ENCODE assay signal across 30 mouse cellular contexts in the genomic region with DNA sequence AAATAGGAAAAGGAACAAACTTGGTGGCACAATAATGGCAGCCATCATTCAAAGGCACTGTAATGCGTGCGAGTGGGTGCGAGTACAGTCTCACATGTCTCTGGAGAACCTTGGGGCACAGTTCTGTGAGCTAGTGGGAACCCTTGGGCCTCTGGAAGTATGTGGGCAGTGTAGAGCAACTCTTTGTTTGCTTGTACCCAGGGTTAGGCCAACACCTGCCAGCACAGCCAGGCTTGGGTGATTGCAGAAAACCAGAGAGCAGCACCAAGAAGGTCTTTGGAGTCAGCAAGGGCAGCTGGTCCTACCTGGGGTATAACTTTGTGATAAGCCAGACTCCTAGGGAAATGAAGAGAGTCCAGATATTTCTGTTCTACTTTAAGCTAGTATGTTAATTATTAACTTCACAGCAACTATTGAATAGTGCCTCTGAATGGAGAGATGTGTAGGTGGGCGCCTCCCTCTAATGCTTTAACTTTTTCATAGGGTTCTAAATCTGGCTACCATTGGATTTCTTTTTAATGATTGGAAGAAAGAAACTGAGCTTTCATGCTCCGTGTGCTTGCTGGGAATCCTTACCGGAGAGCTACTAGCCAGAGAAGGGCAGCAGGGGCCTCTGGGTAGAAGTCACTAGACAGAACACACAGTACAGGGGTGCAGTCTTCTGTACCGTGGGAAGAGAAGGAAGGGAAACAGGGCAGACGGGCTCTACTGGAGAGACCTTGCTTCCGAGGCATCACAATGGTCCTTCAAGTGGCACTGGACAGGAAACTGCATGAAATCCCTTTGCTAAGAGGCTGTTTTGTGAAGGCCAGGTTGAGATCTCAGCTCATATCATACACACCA. TPM values are rescaled to one million over a fixed set of nuclear protein-coding genes. Genes with fewer than 3 reads are reported as not detected.
A peak's percentile ranks its signal among the peaks of the same experiment; 100 is the strongest.
DNase-seq lines count a peak whose midpoint lies in the region; ATAC-seq and TF ChIP-seq lines count a peak whose summit lies in the region.
"Had no signal": no experiment of that assay in that cellular context is flagged by ENCODE, and none has a peak within 500 bp of the region (broad histone marks: within the 10 kb centered on the region; RNA-seq: fewer than 3 reads in every experiment).

No protein-coding gene starts in this region.

- CTCF ChIA-PET in Patski (lab: Charles Lee): interaction anchor here (1.1 kb wide), 1 partner anchor 15 kb away, joined by 7 read pairs; no protein-coding TSS in a partner anchor

- DNase-seq in kidney, postnatal 0 days (ENCODE audit: low spot score): no peak
- DNase-seq in kidney, adult 8-10 months: no peak
- DNase-seq in Patski (ENCODE audit: low read depth, low spot score): no peak
- DNase-seq in layer of hippocampus, postnatal 25 days (ENCODE audit: extremely low spot score in 1 of 2, low spot score in 1 of 2): no peak
- DNase-seq in hindbrain, postnatal 0 days (ENCODE audit: low spot score): no peak
- DNase-seq in heart, adult 8-10 months (ENCODE audit: low spot score): no peak
- DNase-seq: B cell, adult 2 months; cerebellum, adult 2 months; cerebellum, postnatal 14 days; forebrain, postnatal 0 days; gastrocnemius, postnatal 10 days; heart, postnatal 4 days; layer of hippocampus, postnatal 36 days; left cerebral cortex, postnatal 4 days; lung, adult 18-20 months; lung, postnatal 4 days; right cerebral cortex, adult 18-20 months; spleen, adult 18-20 months; thymus, postnatal 14 days had no signal

- POLR2A ChIA-PET in Patski (lab: Charles Lee): no interaction called here

- H3K36me3 ChIP-seq in kidney, postnatal 0 days (ENCODE audit: insufficient read depth, low read length): peaks cover 4% of the 10 kb centered on the region; the same call in 1 of the 2 replicates
- H3K36me3 ChIP-seq in myocyte (ENCODE audit: control insufficient read depth, insufficient read depth): no peaks in the 10 kb centered on the region
- no peaks in the 10 kb centered on the region; the same call in 1 of the 2 replicates for H3K36me3 ChIP-seq in hindbrain, postnatal 0 days (ENCODE audit: insufficient read depth, low read length)
- H3K36me3 ChIP-seq: forebrain, embryonic 12.5 days; midbrain, embryonic 15.5 days; neural tube, embryonic 12.5 days had no signal

- no peak for TF ChIP-seq POLR2A in embryonic fibroblast, embryonic 13.5 days (IDR thresholded peaks at IDR 0.05; ENCODE audit: low read depth, low read length)
- no peak for TF ChIP-seq POLR2A in myocyte (IDR thresholded peaks at IDR 0.05; ENCODE audit: insufficient read length, low read depth)

- H3K4me2 ChIP-seq in kidney, postnatal 0 days (ENCODE audit: low read length): no peak overlapping the region
- H3K4me2 ChIP-seq in myocyte (ENCODE audit: low read depth): peak overlapping the region; percentile 61
- no peak overlapping the region for H3K4me2 ChIP-seq in hindbrain, postnatal 0 days (ENCODE audit: low read depth, low read length)
- H3K4me2 ChIP-seq: forebrain, embryonic 12.5 days; heart, embryonic 15.5 days; hindbrain, embryonic 13.5 days; midbrain, embryonic 15.5 days; neural tube, embryonic 12.5 days had no signal

- WGBS in kidney, postnatal 0 days: 78% methylated on average over 9 of the region's 9 CpGs
- 91% methylated on average over 9 of the region's 9 CpGs for WGBS in hindbrain, postnatal 0 days

- H3K9me3 ChIP-seq in kidney, postnatal 0 days (replicated peaks; ENCODE audit: low read length): no peaks in the 10 kb centered on the region
- no peaks in the 10 kb centered on the region for H3K9me3 ChIP-seq in hindbrain, postnatal 0 days (ENCODE audit: low read length)
- H3K9me3 ChIP-seq: forebrain, embryonic 12.5 days; heart, embryonic 10.5 days; heart, embryonic 15.5 days; hindbrain, embryonic 13.5 days; megakaryocyte, embryonic 14.5 days; midbrain, embryonic 15.5 days; neural tube, embryonic 12.5 days had no signal

- peak; percentile 49; the same call in 1 of the 2 replicates for ATAC-seq in kidney, postnatal 0 days (replicated peaks; ENCODE audit: low FRiP score, low read depth)
- ATAC-seq in Patski: peak; percentile 9
- ATAC-seq in hindbrain, postnatal 0 days: no peak
- ATAC-seq: activated CD4-positive, CD25-positive, alpha-beta regulatory T cell, adult 4 months; forebrain, postnatal 0 days; lung, postnatal 0 days; midbrain, embryonic 15.5 days had no signal

- H3K4me1 ChIP-seq in kidney, postnatal 0 days (replicated peaks; ENCODE audit: insufficient read depth, low read length): peaks cover 5% of the 10 kb centered on the region; the same call in 1 of the 2 replicates
- H3K4me1 ChIP-seq in embryonic fibroblast, embryonic 13.5 days (ENCODE audit: control insufficient read depth, insufficient read depth, low read length): peaks cover 9% of the 10 kb centered on the region
- no peaks in the 10 kb centered on the region for H3K4me1 ChIP-seq in hindbrain, postnatal 0 days (ENCODE audit: insufficient read depth, low read length)
- H3K4me1 ChIP-seq: neural tube, embryonic 12.5 days had no signal

- in situ Hi-C loops in Patski (cut with MboI; ENCODE audit: low pct_unique_long_range_greater_than_20kb): no loop called here

- TF ChIP-seq CTCF in kidney, postnatal 0 days (IDR thresholded peaks at IDR 0.05; ENCODE audit: low read depth): no peak
- TF ChIP-seq CTCF in Patski (IDR thresholded peaks at IDR 0.05): no peak
- no peak for TF ChIP-seq CTCF in embryonic fibroblast, embryonic 13.5 days (IDR thresholded peaks at IDR 0.05; ENCODE audit: borderline replicate concordance, insufficient read depth, low read length)
- no peak for TF ChIP-seq CTCF in hindbrain, postnatal 0 days (IDR thresholded peaks at IDR 0.05; ENCODE audit: low read depth)

- H3K4me3 ChIP-seq in kidney, postnatal 0 days (replicated peaks; ENCODE audit: low read depth, low read length): no peak overlapping the region
- no peak overlapping the region for H3K4me3 ChIP-seq in embryonic fibroblast, embryonic 13.5 days (ENCODE audit: insufficient read depth, low read length)
- H3K4me3 ChIP-seq in myocyte: no peak overlapping the region
- no peak overlapping the region for H3K4me3 ChIP-seq in hindbrain, postnatal 0 days (ENCODE audit: low read length)
- H3K4me3 ChIP-seq: forebrain, embryonic 12.5 days; heart, embryonic 10.5 days; heart, embryonic 15.5 days; hindbrain, embryonic 13.5 days; megakaryocyte, embryonic 14.5 days; midbrain, embryonic 15.5 days; neural tube, embryonic 12.5 days had no signal

- 0 out of 2 replicates have a peak overlapping the region, but pooled peaks have one; percentile 19 for H3K27ac ChIP-seq in kidney, postnatal 0 days
- H3K27ac ChIP-seq in embryonic fibroblast, embryonic 13.5 days (ENCODE audit: insufficient read depth, low read length): peak overlapping the region; percentile 23; the same call in 1 of the 2 replicates
- H3K27ac ChIP-seq in hindbrain, postnatal 0 days: no peak overlapping the region
- H3K27ac ChIP-seq: forebrain, embryonic 12.5 days; heart, embryonic 10.5 days; heart, embryonic 15.5 days; hindbrain, embryonic 13.5 days; midbrain, embryonic 15.5 days; neural tube, embryonic 12.5 days had no signal

- H3K79me2 ChIP-seq in myocyte (ENCODE audit: control insufficient read depth, insufficient read depth): no peaks in the 10 kb centered on the region

- H3ac ChIP-seq in myocyte (ENCODE audit: control insufficient read depth, insufficient read length): no peak overlapping the region

- no peaks in the 10 kb centered on the region for H3K27me3 ChIP-seq in kidney, postnatal 0 days (ENCODE audit: insufficient read depth, low read length)
- H3K27me3 ChIP-seq in Patski (no peaks in the 10 kb centered on the region), myocyte (ENCODE audit: control insufficient read depth, insufficient read depth, insufficient read length) (no peaks in the 10 kb centered on the region)
- H3K27me3 ChIP-seq in hindbrain, postnatal 0 days (ENCODE audit: insufficient read depth, low read length): no peaks in the 10 kb centered on the region
- H3K27me3 ChIP-seq: heart, embryonic 15.5 days; hindbrain, embryonic 13.5 days; megakaryocyte, embryonic 14.5 days; midbrain, embryonic 15.5 days; neural tube, embryonic 12.5 days had no signal

- H3K9ac ChIP-seq in kidney, postnatal 0 days (ENCODE audit: low read depth, low read length): no peak overlapping the region
- H3K9ac ChIP-seq in hindbrain, postnatal 0 days (replicated peaks; ENCODE audit: low read length): no peak overlapping the region
- H3K9ac ChIP-seq: forebrain, embryonic 12.5 days; forebrain, postnatal 0 days; heart, embryonic 15.5 days; hindbrain, embryonic 13.5 days; midbrain, embryonic 15.5 days; neural tube, embryonic 12.5 days had no signal

TF ChIP-seq in myocyte, 11 proteins besides CTCF, POLR2A, EP300 and RAD21 (continues in another document):
- TF ChIP-seq MYOD1 (IDR thresholded peaks at IDR 0.05; ENCODE audit: control insufficient read depth in 1 of 3, insufficient read length in 2 of 3, low read depth in 2 of 3) (no peak), REST (IDR thresholded peaks at IDR 0.05; ENCODE audit: insufficient read depth, insufficient read length) (no peak), USF1 (IDR thresholded peaks at IDR 0.05; ENCODE audit: low read depth) (no peak), TCF12 (IDR thresholded peaks at IDR 0.05; ENCODE audit: insufficient read depth, poor library complexity, severe bottlenecking) (no peak), TCF3 (IDR thresholded peaks at IDR 0.05; ENCODE audit: insufficient read length, low read depth) (no peak), E2F4 (IDR thresholded peaks at IDR 0.05; ENCODE audit: insufficient read depth) (no peak), MYOG (IDR thresholded peaks at IDR 0.05; ENCODE audit: control insufficient read depth in 1 of 3, insufficient read depth in 1 of 3, insufficient read length in 2 of 3, low read depth in 2 of 3) (no peak)

RNA-seq across cellular contexts. Expression of a gene that starts 15.8 kb away (rescaled TPM):
- polyA plus RNA-seq in kidney, postnatal 0 days (2015; fragmentation: Nextera tagmentation; extraction: Ambion mirVana): 11.8 and 12.7 TPM in 2 replicates
- 27.1 TPM for polyA plus RNA-seq in Patski (2021)
- polyA plus RNA-seq in embryonic fibroblast, embryonic 13.5 days (2011; ENCODE audit: insufficient read length, low read depth, missing spikeins): 13.5 and 16.7 TPM in 2 replicates
- 4.5 TPM for polyA plus RNA-seq in myocyte (2012; fragmentation: generic; extraction: Trizol)
- total RNA-seq in layer of hippocampus, postnatal 25 days (2021): 100 to 1,000 TPM; 227 to 262 TPM
- total RNA-seq in hindbrain, postnatal 0 days (2014; rRNA removed): 105 and 140 TPM in 2 replicates
- polyA plus RNA-seq in hindbrain, postnatal 0 days (2015; fragmentation: Nextera tagmentation; extraction: Ambion mirVana): 35.1 and 36.8 TPM in 2 replicates
- total RNA-seq in heart, adult 8-10 months (2022): 10 to 100 TPM; 29.4 to 83.7 (median 46.4) TPM

RNA-seq across cellular contexts. Expression of a gene that starts 59.8 kb away (rescaled TPM):
- polyA plus RNA-seq in kidney, postnatal 0 days (2015; fragmentation: Nextera tagmentation; extraction: Ambion mirVana): 0.83 and 0.92 TPM in 2 replicates
- not detected for polyA plus RNA-seq in Patski (2021)
- 1.2 and 4.0 TPM in 2 replicates for polyA plus RNA-seq in embryonic fibroblast, embryonic 13.5 days (2011; ENCODE audit: insufficient read length, low read depth, missing spikeins)
- polyA plus RNA-seq in myocyte (2012; fragmentation: generic; extraction: Trizol): 0.11 TPM
- total RNA-seq in layer of hippocampus, postnatal 25 days (2021): 100 to 1,000 TPM; 247 to 281 TPM
- 169 and 202 TPM in 2 replicates for total RNA-seq in hindbrain, postnatal 0 days (2014; rRNA removed)
- polyA plus RNA-seq in hindbrain, postnatal 0 days (2015; fragmentation: Nextera tagmentation; extraction: Ambion mirVana): 670 and 683 TPM in 2 replicates
- 1 to 10 TPM in 2 of 4 experiments, under 1 TPM in 2; 0.86 to 1.6 (median 1.1) TPM for total RNA-seq in heart, adult 8-10 months (2022)

Comparison
In these comparisons a context has a peak if more than half of its experiments do, and no peak if none do; other contexts are left out.
1. RNA of a gene that starts 59.8 kb away (polyA plus RNA-seq): 670 to 683 TPM in hindbrain, postnatal 0 days; 1.2 to 4.0 TPM in embryonic fibroblast, embryonic 13.5 days, 0.83 to 0.92 TPM in kidney, postnatal 0 days, 0.11 TPM in myocyte (single experiment) and not detected in Patski (single experiment); every median in the first group is over 100 times any median in the second.